Mouse (Mus musculus): ENCODE measurements at regions not wholly inside any gene's neighbourhood (a gene's known extent, or its start where the extent isn't known, plus 50 kb on each side); places are given as distances from the start of the nearest gene placed in this dataset.
A peak's percentile ranks its signal among the peaks of the same experiment; 100 is the strongest.

- no peak for DNase-seq (ENCODE audit: low read depth, low spot score)
Observed at GRCm38 (mm10) chrX:137193241-137193640, 71.4 kb upstream of the Esx1 start.

- no peak for DNase-seq (ENCODE audit: low read depth, low spot score)
Observed at GRCm38 (mm10) chrX:137190122-137190521, 68.2 kb upstream of the Esx1 start.

GRCm38 (mm10) chrX:137175774-137176173 is 53.9 kb upstream of the Esx1 start:
- peak; percentile 9 for DNase-seq (ENCODE audit: low read depth, low spot score)

DNA sequence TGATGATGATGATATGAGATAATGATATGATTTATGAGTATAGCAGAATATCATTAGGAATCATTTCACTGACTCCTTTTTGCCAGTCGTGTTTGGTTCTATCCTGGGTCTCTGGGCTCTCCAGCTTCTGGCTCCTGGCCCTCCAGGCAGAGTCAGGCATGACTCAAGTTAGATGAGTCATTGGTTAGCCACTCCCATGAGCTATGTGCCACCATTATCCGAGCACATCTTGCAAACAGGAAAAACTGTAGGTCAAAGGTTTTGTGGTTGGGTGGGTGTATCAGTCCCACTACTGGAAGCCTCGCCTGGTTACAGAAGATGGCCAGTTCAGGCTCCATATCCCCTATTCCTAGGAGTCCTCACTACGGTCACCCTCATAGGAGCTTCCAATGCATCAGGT is 51.6 kb upstream of the Esx1 start:
- DNase-seq (ENCODE audit: low read depth, low spot score): no peak

All from mesoderm, embryonic 11.5 days (tissue).